ENCODE assay signal across 8 mouse cellular contexts in genomic region chr15:92050996-92051352, GRCm38 (mm10). TPM values are rescaled to one million over a fixed set of nuclear protein-coding genes. Genes with fewer than 3 reads are reported as not detected.
DNase-seq lines count a peak whose midpoint lies in the region; ATAC-seq and TF ChIP-seq lines count a peak whose summit lies in the region.

Gene Cntn1, plus strand, starts transcription at chr15:92051165.

- no peak within 1 kb of the TSS for H3K27ac ChIP-seq in thymus, adult 2 months (ENCODE audit: control insufficient read depth, insufficient read depth, low read length)
- H3K27ac ChIP-seq in embryonic facial prominence, embryonic 14.5 days (replicated peaks; ENCODE audit: low read depth, low read length) = no peak within 1 kb of the TSS
- H3K27ac ChIP-seq in hindbrain, embryonic 11.5 days (ENCODE audit: low read depth, low read length) = peak within 1 kb of the TSS; percentile 45; the same call in 1 of the 2 replicates
- no peak within 1 kb of the TSS for H3K27ac ChIP-seq in lung, embryonic 16.5 days (ENCODE audit: low read length)

- 4% methylated on average over 17 of the region's 17 CpGs for WGBS in thymus, adult 2 months
- 0% methylated on average over 17 of the region's 17 CpGs for WGBS in embryonic facial prominence, embryonic 14.5 days
- under 1% methylated on average over 17 of the region's 17 CpGs for WGBS in hindbrain, embryonic 11.5 days
- 2% methylated on average over 17 of the region's 17 CpGs for WGBS in lung, embryonic 16.5 days

- peak within 1 kb of the TSS; percentile 99 for H3K4me2 ChIP-seq in embryonic facial prominence, embryonic 14.5 days (ENCODE audit: low read depth, low read length)
- H3K4me2 ChIP-seq in hindbrain, embryonic 11.5 days (replicated peaks; ENCODE audit: low read depth, low read length) = peak within 1 kb of the TSS; percentile 99
- H3K4me2 ChIP-seq in lung, embryonic 16.5 days (ENCODE audit: low read depth, low read length) = peak within 1 kb of the TSS; percentile 82

- peaks cover 9% of the 10 kb centered on the region for H3K4me1 ChIP-seq in thymus, adult 2 months (replicated peaks; ENCODE audit: control insufficient read depth, insufficient read depth, low read length)
- H3K4me1 ChIP-seq in embryonic facial prominence, embryonic 14.5 days (ENCODE audit: control insufficient read depth, insufficient read depth, low read length) = no peaks in the 10 kb centered on the region
- H3K4me1 ChIP-seq in hindbrain, embryonic 11.5 days (replicated peaks; ENCODE audit: control insufficient read depth, insufficient read depth, low read length) = no peaks in the 10 kb centered on the region
- peaks cover 4% of the 10 kb centered on the region; the same call in 1 of the 2 replicates for H3K4me1 ChIP-seq in lung, embryonic 16.5 days (replicated peaks; ENCODE audit: control insufficient read depth, insufficient read depth, low read length)

- peaks cover 4% of the 10 kb centered on the region for H3K27me3 ChIP-seq in thymus, adult 2 months (ENCODE audit: control insufficient read depth, insufficient read depth, low read length)
- H3K27me3 ChIP-seq in embryonic facial prominence, embryonic 14.5 days (replicated peaks; ENCODE audit: control insufficient read depth, insufficient read depth, low read length) = 0 out of 2 replicates have a peak, but pooled peaks cover 4% of the 10 kb centered on the region
- no peaks in the 10 kb centered on the region for H3K27me3 ChIP-seq in hindbrain, embryonic 11.5 days (ENCODE audit: control insufficient read depth, insufficient read depth, low read length)
- peaks cover 11% of the 10 kb centered on the region for H3K27me3 ChIP-seq in lung, embryonic 16.5 days (ENCODE audit: control insufficient read depth, insufficient read depth, low read depth, low read length)

- no peak for TF ChIP-seq CTCF in thymus, adult 2 months (IDR thresholded peaks at IDR 0.05; ENCODE audit: borderline replicate concordance, control insufficient read depth, extremely low read depth, insufficient read depth, low read length, poor library complexity)

- peak; percentile 97 for ATAC-seq in embryonic facial prominence, embryonic 14.5 days (ENCODE audit: low read depth)
- peak; percentile 99 for ATAC-seq in hindbrain, embryonic 11.5 days (ENCODE audit: low FRiP score)
- ATAC-seq in lung, embryonic 16.5 days (ENCODE audit: low read depth) = peak; percentile 98

- H3K4me3 ChIP-seq in thymus, adult 2 months (ENCODE audit: control insufficient read depth, insufficient read depth, low read length) = peak within 1 kb of the TSS; percentile 31
- H3K4me3 ChIP-seq in embryonic facial prominence, embryonic 14.5 days (ENCODE audit: low read depth, low read length) = peak within 1 kb of the TSS; percentile 52
- H3K4me3 ChIP-seq in hindbrain, embryonic 11.5 days (ENCODE audit: low read depth, low read length) = peak within 1 kb of the TSS; percentile 62
- peak within 1 kb of the TSS; percentile 50 for H3K4me3 ChIP-seq in lung, embryonic 16.5 days (ENCODE audit: low read length)

- H3K36me3 ChIP-seq in thymus, adult 2 months (ENCODE audit: control insufficient read depth, insufficient read depth, low read length) = no peaks in the 10 kb centered on the region
- no peaks in the 10 kb centered on the region for H3K36me3 ChIP-seq in embryonic facial prominence, embryonic 14.5 days (ENCODE audit: control insufficient read depth, insufficient read depth, low read length)
- no peaks in the 10 kb centered on the region for H3K36me3 ChIP-seq in hindbrain, embryonic 11.5 days (ENCODE audit: control insufficient read depth, insufficient read depth, low read length)
- no peaks in the 10 kb centered on the region for H3K36me3 ChIP-seq in lung, embryonic 16.5 days (ENCODE audit: control insufficient read depth, insufficient read depth, low read length)

- H3K9me3 ChIP-seq in embryonic facial prominence, embryonic 14.5 days (ENCODE audit: control insufficient read depth, low read length) = no peaks in the 10 kb centered on the region
- no peaks in the 10 kb centered on the region for H3K9me3 ChIP-seq in hindbrain, embryonic 11.5 days (ENCODE audit: control insufficient read depth, low read length)
- peaks cover 2% of the 10 kb centered on the region; the same call in 1 of the 2 replicates for H3K9me3 ChIP-seq in lung, embryonic 16.5 days (ENCODE audit: control insufficient read depth, low read length)

- peak within 1 kb of the TSS; percentile 45 for H3K9ac ChIP-seq in embryonic facial prominence, embryonic 14.5 days (ENCODE audit: low read depth, low read length)
- H3K9ac ChIP-seq in hindbrain, embryonic 11.5 days (ENCODE audit: low read depth, low read length) = peak within 1 kb of the TSS; percentile 59
- 0 out of 2 replicates have a peak within 1 kb of the TSS, but pooled peaks have one; percentile 42 for H3K9ac ChIP-seq in lung, embryonic 16.5 days (ENCODE audit: low read length)

- DNase-seq in thymus, adult 2 months = peak; percentile 5
- DNase-seq in thymus, postnatal 10 days (ENCODE audit: low spot score in 2 of 2) = no peak
- peak; percentile 90 for DNase-seq in embryonic facial prominence, embryonic 14.5 days (ENCODE audit: low spot score)
- DNase-seq in hindbrain, embryonic 11.5 days (ENCODE audit: low spot score) = peak; percentile 89
- peak; percentile 87 for DNase-seq in layer of hippocampus, adult 9-10 months (ENCODE audit: low spot score)
- DNase-seq in right cerebral cortex, adult 2 months (ENCODE audit: low spot score in 2 of 2) = peak; percentile 93 to 95
- no peak for DNase-seq in T-cell, adult 2 months (ENCODE audit: low spot score)

- TF ChIP-seq POLR2A in thymus, adult 2 months (IDR thresholded peaks at IDR 0.05; ENCODE audit: control insufficient read depth, extremely low read depth, insufficient read depth, low read length, poor library complexity) = no peak

RNA-seq across cellular contexts. Expression of gene Cntn1, which starts in this region (rescaled TPM):
- 0.23 and 0.29 TPM in 2 replicates for polyA plus RNA-seq in thymus, adult 2 months (2012; rRNA removed)
- polyA plus RNA-seq in embryonic facial prominence, embryonic 14.5 days (2014; fragmentation: Nextera tagmentation; extraction: Ambion mirVana) = 5.2 and 5.6 TPM in 2 replicates
- 4.5 and 5.7 TPM in 2 replicates for polyA plus RNA-seq in hindbrain, embryonic 11.5 days (2014; fragmentation: Nextera tagmentation; extraction: Ambion mirVana)
- polyA plus RNA-seq in lung, embryonic 16.5 days (2015; fragmentation: Nextera tagmentation; extraction: Ambion mirVana) = 0.75 and 0.80 TPM in 2 replicates

Comparison
In these comparisons a context has a peak if more than half of its experiments do, and no peak if none do; other contexts are left out.
1. Peak in DNase-seq and H3K4me3 ChIP-seq in thymus, adult 2 months; RNA of the gene not detected or under 1 TPM.
2. Peak in ATAC-seq, H3K4me3 ChIP-seq, H3K9ac ChIP-seq and H3K4me2 ChIP-seq in lung, embryonic 16.5 days; RNA of the gene not detected or under 1 TPM.
3. DNase-seq: peak in embryonic facial prominence, embryonic 14.5 days (single experiment), hindbrain, embryonic 11.5 days (single experiment), layer of hippocampus, adult 9-10 months (single experiment) and right cerebral cortex, adult 2 months (2 of 2); none in thymus, postnatal 10 days (0 of 2) and T-cell, adult 2 months (single experiment).
4. Peak in every context shown above with its lines, with median percentiles within 50 percentile points of each other: H3K4me3 ChIP-seq, ATAC-seq, H3K4me2 ChIP-seq and H3K9ac ChIP-seq.